Mouse (Mus musculus) CH12.LX (cell line): ENCODE measurements around the gene Dennd5b. TPM values are rescaled to one million over a fixed set of nuclear protein-coding genes. Genes with fewer than 3 reads are reported as not detected.

Experiments
- DNase-seq: peaks from one replicate; pipeline ENCODE4 v3.0.0-alpha.2; 2013; ENCODE audit errors: extremely low read depth
- H3K27ac ChIP-seq: 2 replicates; pipeline ENCODE4 v1.5.1; 2012; ENCODE audit warnings: low read depth, mild to moderate bottlenecking, control low read depth, moderate library complexity; ENCODE audit not compliant: insufficient read depth
- H3K27me3 ChIP-seq: replicated peaks from 2 replicates; pipeline ENCODE3; 2012; ENCODE audit warnings: inconsistent platforms
- H3K36me3 ChIP-seq, 2 experiments: replicated peaks in 1 of 2; 2 replicates each; pipeline versions ENCODE3 to v1.6.1; 2012; ENCODE audit warnings: inconsistent platforms in 1 of 2, low read length in 1 of 2, mild to moderate bottlenecking in 1 of 2, mixed read lengths in 1 of 2, moderate library complexity in 1 of 2; ENCODE audit not compliant: control insufficient read depth in 1 of 2, insufficient read depth in 1 of 2
- H3K4me1 ChIP-seq, 2 experiments: 2 replicates each; pipeline ENCODE4 v1.6.1; 2012; ENCODE audit warnings: inconsistent platforms in 1 of 2, moderate library complexity in 1 of 2; ENCODE audit not compliant: insufficient read depth in 2 of 2, control insufficient read depth in 1 of 2
- H3K4me2 ChIP-seq: 2 replicates; pipeline ENCODE4 v1.6.1; 2012; ENCODE audit warnings: low read depth, mild to moderate bottlenecking, control low read depth; ENCODE audit not compliant: poor library complexity, insufficient read depth, severe bottlenecking
- H3K4me3 ChIP-seq, 3 experiments: fragments of 150-350 bp in 1 of 3; sonication (generic) in 1 of 3; replicated peaks in 1 of 3; 2 replicates each; pipeline versions ENCODE3 to v1.5.1; 2011 to 2012; ENCODE audit warnings: low read depth in 2 of 3, low read length in 2 of 3, mild to moderate bottlenecking in 2 of 3, moderate library complexity in 2 of 3, control low read depth in 1 of 3, improper control_type of control experiment in 1 of 3, inconsistent platforms in 1 of 3, mixed read lengths in 1 of 3; ENCODE audit not compliant: poor library complexity in 1 of 3
- H3K79me2 ChIP-seq: replicated peaks from 2 replicates; pipeline ENCODE4 v1.6.1; 2012; ENCODE audit warnings: mild to moderate bottlenecking, moderate library complexity; ENCODE audit not compliant: control insufficient read depth, poor library complexity, insufficient read depth, severe bottlenecking; ENCODE audit errors: extremely low read depth
- H3K9ac ChIP-seq: 2 replicates; pipeline ENCODE4 v1.6.1; 2012; ENCODE audit warnings: low read depth, mild to moderate bottlenecking, control low read depth, moderate library complexity; ENCODE audit not compliant: insufficient read depth
- H3K9me3 ChIP-seq: replicated peaks from 2 replicates; pipeline ENCODE3; 2012; ENCODE audit warnings: low read length, inconsistent platforms, mixed read lengths
- BHLHE40 ChIP-seq: IDR thresholded peaks from 2 replicates; pipeline ENCODE4 v1.6.1; 2011; ENCODE audit warnings: mild to moderate bottlenecking, low read depth, low read length, improper control_type of control experiment
- CHD1 ChIP-seq: IDR thresholded peaks from 2 replicates; pipeline ENCODE4 v1.6.1; 2012; ENCODE audit warnings: low read depth, low read length, improper control_type of control experiment, inconsistent platforms
- EP300 ChIP-seq: IDR thresholded peaks from 2 replicates; pipeline ENCODE4 v1.6.1; 2011; ENCODE audit warnings: low read length, improper control_type of control experiment
- HCFC1 ChIP-seq: IDR thresholded peaks from 2 replicates; pipeline ENCODE4 v1.6.1; 2012; ENCODE audit warnings: low read depth, mild to moderate bottlenecking, inconsistent platforms, low read length, improper control_type of control experiment
- IRF4 ChIP-seq: IDR thresholded peaks from 2 replicates; pipeline ENCODE4 v1.6.1; 2014; ENCODE audit warnings: low read depth, mild to moderate bottlenecking, inconsistent platforms, low read length, improper control_type of control experiment
- JUN ChIP-seq: IDR thresholded peaks from 2 replicates; pipeline ENCODE4 v1.6.1; 2011; ENCODE audit warnings: low read depth, mild to moderate bottlenecking, low read length, improper control_type of control experiment, moderate library complexity; ENCODE audit not compliant: insufficient read depth
- JUND ChIP-seq: conservative IDR thresholded peaks from 2 replicates; pipeline ENCODE4 v1.6.1; 2011; ENCODE audit warnings: low read depth, low read length, improper control_type of control experiment
- MAFK ChIP-seq: IDR thresholded peaks from 2 replicates; pipeline ENCODE4 v1.6.1; 2011; ENCODE audit warnings: low read length, improper control_type of control experiment; ENCODE audit not compliant: insufficient replicate concordance
- MAX ChIP-seq: IDR thresholded peaks from 2 replicates; pipeline ENCODE4 v1.6.1; 2011; ENCODE audit warnings: low read length, improper control_type of control experiment
- MEF2A ChIP-seq: IDR thresholded peaks from 2 replicates; pipeline ENCODE4 v1.6.1; 2014; ENCODE audit warnings: low read depth, mild to moderate bottlenecking, inconsistent platforms, low read length, improper control_type of control experiment, borderline replicate concordance
- MYC ChIP-seq: IDR thresholded peaks from 2 replicates; pipeline ENCODE4 v1.6.1; 2011; ENCODE audit warnings: low read depth, mild to moderate bottlenecking, improper control_type of control experiment, low read length
- NELFE ChIP-seq: IDR thresholded peaks from 2 replicates; pipeline ENCODE4 v1.6.1; 2011; ENCODE audit warnings: low read depth, low read length, improper control_type of control experiment
- NRF1 ChIP-seq: IDR thresholded peaks from 2 replicates; pipeline ENCODE4 v1.6.1; 2014; ENCODE audit warnings: low read depth, mild to moderate bottlenecking, inconsistent platforms, low read length, improper control_type of control experiment, moderate library complexity
- PAX5 ChIP-seq: IDR thresholded peaks from 2 replicates; pipeline ENCODE4 v1.6.1; 2012; ENCODE audit warnings: low read length, inconsistent platforms, mixed read lengths
- RCOR1 ChIP-seq: conservative IDR thresholded peaks from 2 replicates; pipeline ENCODE4 v1.6.1; 2012; ENCODE audit warnings: low read depth, mild to moderate bottlenecking, inconsistent platforms, low read length, improper control_type of control experiment
- SMC3 ChIP-seq: IDR thresholded peaks from 2 replicates; pipeline ENCODE4 v1.6.1; 2011; ENCODE audit warnings: low read depth, low read length, improper control_type of control experiment
- UBTF ChIP-seq: IDR thresholded peaks from 2 replicates; pipeline ENCODE4 v1.6.1; 2012; ENCODE audit warnings: low read depth, mild to moderate bottlenecking, inconsistent platforms, low read length, improper control_type of control experiment, moderate library complexity
- ZC3H11A ChIP-seq: IDR thresholded peaks from 2 replicates; pipeline ENCODE4 v1.6.1; 2012; ENCODE audit warnings: low read depth, mild to moderate bottlenecking, inconsistent platforms, low read length, improper control_type of control experiment
- dilution Hi-C: fragments of 300-500 bp; cut with MboI; formaldehyde crosslinking; loops from 2 replicates; pipeline ENCODE4 v1.14.3; 2020; ENCODE audit warnings: low sequenced_read_pairs; ENCODE audit not compliant: extremely low pct_unique_long_range_greater_than_20kb, extremely low pct_ligation_motif_present
- in situ Hi-C: fragments of 300-500 bp; cut with MboI; formaldehyde crosslinking; loops from 3 replicates; pipeline ENCODE4 v1.14.3; 2019; ENCODE audit warnings: low sequenced_read_pairs, low pct_ligation_motif_present, low pct_unique_long_range_greater_than_20kb, mixed read lengths
- polyA plus RNA-seq: library from polyadenylated mRNA; unstranded; fragments of >175 nt; gene quantifications from 2 replicates; pipeline ENCODE4 v1.2.1, GENCODE M21; 2012; ENCODE audit warnings: low read depth; ENCODE audit not compliant: insufficient read length
- total RNA-seq, 2 experiments: library from RNA; depleted of rRNA; stranded (reverse); fragments of 300-350 nt in 1 of 2; fragments of >200 nt in 1 of 2; gene quantifications; 2 replicates each; pipeline ENCODE4 v1.2.3; 2012 to 2014

Dennd5b gene
- total and polyA plus RNA-seq, 3 experiments, result 1.6 to 3.1 (median 2.2) TPM

GRCm38 (mm10) chr6:149094555-149094954 lies 6.9 kb downstream of the Dennd5b start:
- dilution Hi-C loops, result no loop called here
- Histone ChIP-seq H3K27ac (no peak overlapping the region), H3K27me3 (peaks cover 5% of the 10 kb centered on the region), H3K9me3 (no peaks in the 10 kb centered on the region), H3K4me1 (peaks cover 0 to 42% of the 10 kb centered on the region in 2 experiments; a peak in 2 of 4 replicates), H3K36me3 (no peaks in the 10 kb centered on the region), H3K4me2 (no peak overlapping the region), H3K4me3 (no peak overlapping the region), H3K9ac (no peak overlapping the region), H3K79me2 (peaks cover 29% of the 10 kb centered on the region)
- TF ChIP-seq MEF2A (peak; percentile 40; the same call in 1 of the 2 replicates), EP300 (peak; percentile 55), ZC3H11A (no peak)
- DNase-seq, result no peak
- in situ Hi-C loops, result no loop called here

DNA sequence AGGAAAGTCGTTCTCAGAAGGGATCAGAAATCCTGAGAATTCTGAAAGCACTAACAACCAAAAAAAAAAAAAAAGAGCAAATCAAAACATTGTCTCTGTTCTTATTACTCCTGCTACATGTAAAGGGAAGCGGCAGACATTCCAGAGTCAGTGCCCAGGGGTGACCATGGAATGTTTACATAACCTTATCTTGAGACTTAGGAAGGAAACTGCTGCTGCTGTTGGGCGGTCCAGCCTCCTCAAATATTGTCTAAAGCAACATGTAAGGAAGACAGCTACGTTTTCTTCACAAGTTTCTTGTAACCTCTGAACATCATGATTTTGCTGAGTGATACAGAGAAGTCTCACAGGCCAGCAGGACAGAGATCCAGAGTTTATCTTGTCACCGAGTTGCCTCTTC lies 8.0 kb downstream of the Dennd5b start:
- Histone ChIP-seq H3K36me3 (no peaks in the 10 kb centered on the region), H3K79me2 (peaks cover 22% of the 10 kb centered on the region), H3K27me3 (peaks cover under 1% of the 10 kb centered on the region), H3K4me1 (peaks cover 2 to 42% of the 10 kb centered on the region in 2 experiments), H3K9ac (no peak overlapping the region), H3K4me2 (peak overlapping the region; percentile 57), H3K27ac (peak overlapping the region; percentile 19; the same call in 1 of the 2 replicates), H3K4me3 (no peak overlapping the region), H3K9me3 (no peaks in the 10 kb centered on the region)
- TF ChIP-seq NRF1 (no peak), CHD1 (no peak), RCOR1 (no peak), PAX5 (no peak), BHLHE40 (no peak), JUND (no peak), IRF4 (no peak), MYC (no peak), HCFC1 (no peak), ZC3H11A (no peak), SMC3 (no peak), MAFK (no peak), NELFE (no peak), UBTF (no peak), JUN (no peak), MEF2A (no peak), MAX (no peak)
- dilution Hi-C loops (no loop called here), in situ Hi-C loops (no loop called here)
- DNase-seq, result no peak
